Comparison of ENCODE assay signal across 27 mouse cellular contexts in the genomic region with DNA sequence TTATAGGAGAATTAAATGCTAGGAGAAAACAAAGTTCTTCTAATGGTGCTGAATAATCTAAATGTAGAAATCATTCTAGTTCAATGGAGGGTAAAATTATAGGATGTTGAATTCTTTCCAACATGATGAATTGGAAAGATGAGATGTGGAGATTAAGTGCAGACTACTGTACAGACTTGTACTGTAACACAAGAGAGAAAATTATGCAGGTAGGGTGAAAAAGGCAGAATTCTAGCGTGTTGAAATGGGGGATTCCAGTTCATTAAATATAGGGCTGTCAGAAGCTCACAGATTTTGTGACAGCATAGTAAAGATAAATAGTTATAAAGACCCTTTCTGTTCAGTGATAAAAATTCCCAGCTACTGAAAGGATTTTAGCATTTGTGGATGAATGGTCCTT.
"Had no signal": no experiment of that assay in that cellular context is flagged by ENCODE, and none has a peak within 500 bp of the region (broad histone marks: within the 10 kb centered on the region; RNA-seq: fewer than 3 reads in every experiment).

No protein-coding gene starts in this region.

- H3K27ac ChIP-seq: heart, embryonic 10.5 days; hindbrain, embryonic 10.5 days; hindbrain, embryonic 12.5 days; hindbrain, embryonic 14.5 days; intestine, embryonic 15.5 days; layer of hippocampus, adult 2 months; left cerebral cortex, adult 2 months; limb, embryonic 10.5 days; limb, embryonic 12.5 days; liver, embryonic 13.5 days; liver, embryonic 15.5 days had no signal

- H3K4me3 ChIP-seq: heart, embryonic 10.5 days; heart, embryonic 12.5 days; hindbrain, embryonic 10.5 days; hindbrain, embryonic 12.5 days; intestine, embryonic 15.5 days; layer of hippocampus, adult 2 months; left cerebral cortex, adult 2 months; limb, embryonic 10.5 days; limb, embryonic 12.5 days; liver, embryonic 13.5 days; liver, embryonic 15.5 days had no signal

- H3K9me3 ChIP-seq: heart, embryonic 10.5 days; hindbrain, embryonic 10.5 days; hindbrain, embryonic 12.5 days; intestine, embryonic 15.5 days; limb, embryonic 10.5 days; limb, embryonic 12.5 days; liver, embryonic 13.5 days; liver, embryonic 15.5 days had no signal

- ATAC-seq: hindbrain, embryonic 16.5 days; inflammation-experienced regulatory T-cells, adult 6 months; intestine, embryonic 15.5 days; intestine, postnatal 0 days had no signal

- H3K36me3 ChIP-seq: heart, embryonic 10.5 days; heart, embryonic 12.5 days; hindbrain, embryonic 10.5 days; hindbrain, embryonic 12.5 days; intestine, embryonic 15.5 days; limb, embryonic 10.5 days; limb, embryonic 12.5 days; liver, embryonic 13.5 days; liver, embryonic 15.5 days had no signal

- DNase-seq: gastrocnemius, postnatal 10 days; gastrocnemius, postnatal 25 days; heart, adult 18-20 months; heart, postnatal 10 days; heart, postnatal 4 days; kidney, adult 18-20 months; kidney, adult 8-10 months; kidney, postnatal 10 days; kidney, postnatal 25 days; kidney, postnatal 4 days; liver; liver, embryonic 13.5 days had no signal

- H3K9ac ChIP-seq: heart, embryonic 12.5 days; hindbrain, embryonic 12.5 days; hindbrain, embryonic 14.5 days; intestine, embryonic 15.5 days; limb, embryonic 12.5 days; liver, embryonic 13.5 days; liver, embryonic 15.5 days had no signal

- H3K27me3 ChIP-seq: heart, embryonic 12.5 days; hindbrain, embryonic 12.5 days; intestine, embryonic 15.5 days; limb, embryonic 12.5 days; liver, embryonic 13.5 days; liver, embryonic 15.5 days had no signal

- H3K4me2 ChIP-seq: heart, embryonic 12.5 days; hindbrain, embryonic 12.5 days; hindbrain, embryonic 14.5 days; intestine, embryonic 15.5 days; limb, embryonic 12.5 days; liver, embryonic 11.5 days; liver, embryonic 13.5 days; liver, embryonic 15.5 days had no signal

- H3K4me1 ChIP-seq: heart, embryonic 10.5 days; heart, embryonic 12.5 days; hindbrain, embryonic 10.5 days; hindbrain, embryonic 12.5 days; intestine, embryonic 15.5 days; limb, embryonic 10.5 days; limb, embryonic 12.5 days; liver, embryonic 13.5 days; liver, embryonic 15.5 days had no signal
